Mouse (Mus musculus) naive thymus-derived CD4-positive, alpha-beta T cell, adult 2 months (primary cell): ENCODE data around the gene Gm20741.

ENCODE experiments used
- DNase-seq: peaks from one replicate; pipeline ENCODE4 v3.0.0-alpha.2; 2011; ENCODE audit warnings: low read depth

The Gm20741 gene

DNA sequence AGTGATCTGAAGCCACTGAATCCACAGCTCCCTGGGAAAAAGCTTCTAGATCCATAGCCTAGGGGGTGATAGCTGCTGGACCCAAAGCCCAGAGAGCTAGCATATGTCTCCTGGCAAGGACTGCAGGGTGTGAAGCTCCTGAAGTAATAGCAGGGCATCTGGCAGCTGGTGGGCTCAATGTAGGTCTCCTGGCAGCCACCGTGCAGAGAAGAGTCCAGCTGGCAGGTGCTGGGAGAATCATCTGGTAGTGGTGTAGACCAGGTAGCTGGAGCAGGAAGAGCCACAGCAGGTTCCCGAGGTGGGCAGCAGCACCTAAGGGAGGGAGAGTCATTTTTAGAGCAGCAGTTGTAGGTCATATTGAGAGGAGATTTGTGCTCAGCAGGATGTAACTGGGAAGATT lies at the start of gene Gm20741:
Gm20741 (minus strand) TSS at position 394 of the 400 bp plus-strand sequence.
- DNase-seq, result no peak

DNA sequence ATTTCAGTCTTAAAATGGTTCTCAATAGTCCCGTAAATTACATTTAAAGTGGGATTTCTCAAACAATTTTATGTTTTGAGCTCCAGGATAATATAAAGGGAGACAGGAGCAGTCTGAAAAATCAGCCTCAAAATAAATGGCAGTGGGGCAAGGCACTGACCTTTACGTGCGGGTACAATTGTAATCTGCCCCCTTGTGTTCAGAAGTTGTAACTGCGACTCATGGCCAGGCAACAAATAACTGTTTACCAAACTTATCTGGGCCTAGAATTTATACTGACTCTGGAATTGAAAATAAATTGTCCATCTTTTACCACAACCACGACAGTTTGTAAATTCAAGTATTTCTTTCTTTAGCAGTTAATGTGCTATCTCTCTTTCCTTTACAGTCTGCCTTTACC lies 39.4 kb upstream of the Gm20741 start:
- DNase-seq, result peak; percentile 2

DNA sequence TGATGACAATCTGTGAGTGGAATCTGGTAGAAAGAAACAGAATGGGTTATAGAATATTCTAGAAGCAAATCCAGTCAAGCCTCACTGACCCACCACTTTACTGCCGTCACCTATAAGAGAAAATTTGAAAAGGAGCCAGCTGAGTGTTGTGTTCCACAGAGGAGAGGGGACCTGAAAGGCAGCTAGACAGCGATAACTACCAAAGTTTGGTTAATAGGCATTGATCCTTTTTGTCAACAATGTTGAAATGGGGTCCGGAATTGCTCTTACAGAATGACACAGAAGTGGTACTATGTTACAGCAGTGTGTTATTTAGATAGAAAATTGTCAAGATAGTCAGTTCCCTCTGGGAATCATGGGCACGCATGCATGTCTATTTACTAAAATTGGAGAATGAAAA lies 36.5 kb upstream of the Gm20741 start:
- DNase-seq, result no peak

DNA sequence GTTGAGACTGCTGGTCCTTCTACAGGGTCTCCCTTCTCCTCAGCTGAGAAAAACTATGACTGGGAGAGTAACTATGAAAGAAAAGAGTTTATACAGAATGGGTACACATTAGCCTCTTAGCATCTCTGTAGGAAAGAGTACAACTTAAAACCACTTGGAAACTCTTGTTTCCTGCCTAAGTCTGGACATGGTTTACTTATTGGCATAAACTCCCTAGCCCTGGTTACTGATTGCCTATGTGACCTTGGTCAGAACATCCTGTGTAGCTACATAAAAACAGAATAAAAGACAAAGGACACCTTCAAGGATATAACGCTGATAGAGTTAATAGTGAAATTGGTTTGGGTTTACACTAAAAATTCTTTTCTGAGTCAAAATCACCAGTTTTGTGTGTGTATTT lies 35.3 kb upstream of the Gm20741 start:
- DNase-seq, result no peak

DNA sequence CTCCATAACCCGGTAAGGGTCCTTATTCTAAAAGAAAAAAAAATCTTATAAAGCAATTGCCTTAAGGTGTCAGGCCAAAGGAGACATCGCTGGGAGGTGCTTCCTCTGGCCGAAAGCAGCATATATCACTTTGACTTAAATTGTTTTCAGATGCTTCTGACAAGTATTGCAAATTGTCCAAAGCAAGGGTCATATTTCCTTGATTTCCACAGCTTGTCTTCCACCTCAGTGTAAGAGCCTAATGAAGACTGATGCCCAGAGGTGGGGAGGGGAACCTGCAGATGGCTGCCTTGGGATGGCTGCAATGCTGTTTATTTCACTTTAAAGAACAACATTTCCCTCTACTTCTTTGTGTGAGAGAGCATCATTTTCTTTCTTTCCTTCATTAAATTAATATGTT lies 15.0 kb upstream of the Gm20741 start:
- DNase-seq, result no peak

DNA sequence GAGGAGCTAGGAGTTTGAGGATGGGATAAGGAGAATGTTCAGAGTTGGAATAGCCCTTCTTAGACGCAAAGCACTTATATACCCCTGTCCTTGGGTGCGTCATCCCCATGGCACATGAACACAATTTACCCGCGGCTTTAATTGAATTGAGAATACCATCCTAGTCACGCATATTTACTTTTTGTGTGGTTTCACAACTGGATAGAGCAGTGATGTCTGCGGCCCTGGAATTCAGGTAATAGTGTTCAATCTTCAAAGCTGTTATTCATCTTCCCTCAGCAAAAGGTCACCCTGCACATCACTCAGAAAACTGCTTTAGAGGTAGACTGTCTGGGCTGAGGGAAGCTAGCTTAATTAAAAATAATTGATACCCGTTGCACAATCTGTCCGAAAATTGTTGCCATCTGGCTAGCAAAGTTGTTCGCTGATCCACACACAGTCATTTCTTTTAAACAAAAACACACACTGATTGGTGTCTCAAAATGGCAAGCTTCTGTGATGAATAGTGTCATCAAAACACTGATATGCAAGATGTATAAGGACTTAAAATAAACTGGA lies 14.2 kb upstream of the Gm20741 start, which contains the start of gene Krtap14:
Krtap14 (minus strand) TSS at position 51 of the 558 bp plus-strand sequence.
- no peak for DNase-seq

DNA sequence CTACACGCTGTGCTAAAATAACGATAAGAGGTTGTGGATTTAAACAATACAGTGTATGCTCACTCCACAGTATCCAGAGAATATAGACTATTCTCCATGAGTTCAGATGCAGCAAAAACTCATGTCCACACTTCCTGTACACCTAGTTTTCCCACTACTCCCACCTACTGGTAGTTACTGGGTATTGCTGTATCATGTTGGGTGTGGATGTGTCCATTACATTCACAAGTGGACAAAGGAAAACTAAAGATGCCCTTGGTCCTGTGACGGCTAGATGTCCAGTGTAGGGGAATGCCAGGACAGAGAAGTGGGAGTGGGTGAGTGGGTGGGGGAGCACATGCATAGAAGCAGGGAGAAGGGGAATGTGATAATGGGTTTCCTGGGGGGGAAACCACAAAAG lies 11.7 kb upstream of the Gm20741 start:
- no peak for DNase-seq

DNA sequence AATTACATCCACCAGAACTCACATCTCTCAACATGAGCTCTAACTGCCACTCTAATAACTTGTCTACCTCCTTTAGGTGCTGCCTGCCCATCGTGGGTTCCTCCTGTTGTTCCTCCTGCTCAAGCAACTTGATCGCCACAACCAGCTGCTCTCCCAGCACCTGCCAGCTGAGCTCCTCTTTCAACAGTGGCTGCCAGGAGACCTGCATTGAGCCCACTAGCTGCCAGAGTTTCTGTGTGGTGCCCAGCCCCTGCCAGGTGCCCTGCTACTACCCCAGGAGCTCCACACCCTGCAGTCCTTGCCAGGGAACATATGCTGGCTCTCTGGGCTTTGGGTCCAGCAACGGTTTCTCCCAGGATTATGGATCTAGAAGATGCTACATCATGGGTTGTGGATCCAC lies 8.0 kb upstream of the Gm20741 start, which contains the start of gene Krtap15:
Krtap15 (plus strand) TSS at position 150 of the 400 bp plus-strand sequence.
- DNase-seq, result no peak

DNA sequence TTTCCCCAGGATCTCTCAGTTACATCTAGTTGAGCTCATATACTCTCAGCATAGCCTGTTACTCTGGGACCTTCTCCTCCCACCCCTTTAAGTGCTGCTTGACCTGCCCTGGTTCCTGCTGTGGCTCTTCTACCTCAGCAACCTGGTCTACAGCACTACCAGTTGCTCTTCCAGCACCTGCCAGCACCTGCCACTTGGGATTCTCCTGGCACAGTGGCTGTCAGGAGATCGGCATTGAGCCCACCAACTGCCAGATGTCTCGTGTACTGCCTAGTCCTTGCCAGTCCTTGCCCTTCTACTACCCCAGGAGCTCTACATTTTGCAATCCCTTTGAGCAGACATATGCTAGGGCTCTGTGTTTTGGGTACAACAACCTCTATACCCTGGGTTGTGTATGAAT lies 25.2 kb downstream of the Gm20741 start:
- DNase-seq, result no peak

DNA sequence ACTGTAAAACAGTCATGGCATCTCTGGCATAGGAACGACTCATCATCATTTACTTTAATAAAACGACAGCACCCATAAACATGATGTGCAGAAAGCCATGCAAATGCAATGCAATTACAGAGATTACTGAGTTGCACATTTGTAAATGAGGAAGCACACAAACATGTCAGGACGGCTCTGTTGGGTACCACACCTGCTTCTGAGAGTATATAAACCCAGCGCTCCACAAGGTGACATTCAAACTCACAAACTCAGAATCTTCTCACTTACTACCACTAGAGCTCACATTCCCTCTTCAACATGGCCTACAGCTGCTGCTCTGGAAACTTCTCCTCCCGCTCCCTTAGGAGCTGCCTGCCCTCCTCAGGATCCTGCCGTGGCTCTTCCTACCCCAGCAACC lies 34.4 kb downstream of the Gm20741 start, which contains the start of gene Gm5965:
Gm5965 (plus strand) TSS at position 301 of the 400 bp plus-strand sequence.
- DNase-seq, result no peak

DNA sequence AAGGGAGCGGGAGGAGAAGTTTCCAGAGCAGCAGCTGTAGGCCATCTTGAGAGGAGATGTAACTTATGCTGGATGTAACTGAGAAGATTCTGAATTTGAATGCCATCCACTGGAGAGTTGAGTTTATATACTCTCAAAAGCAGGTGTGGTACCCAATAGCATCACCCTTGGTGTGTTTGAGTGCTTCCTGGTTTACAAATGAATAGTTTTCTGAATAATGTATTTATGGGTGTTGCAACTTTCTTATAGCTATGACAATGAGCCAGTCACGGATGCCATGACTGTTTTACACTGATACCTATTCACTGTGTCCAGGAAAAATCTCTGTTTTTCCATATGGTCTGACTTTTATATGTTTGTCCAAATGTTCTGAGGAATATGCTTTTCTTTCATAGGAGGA lies 37.9 kb downstream of the Gm20741 start, which contains the start of gene 2310057N15Rik:
2310057N15Rik (minus strand) TSS at position 101 of the 400 bp plus-strand sequence.
- DNase-seq, result no peak
